ENCODE assay signal across 17 mouse cellular contexts in genomic region chr13:57667621-57668020, GRCm38 (mm10).
"Had no signal": no experiment of that assay in that cellular context is flagged by ENCODE, and none has a peak within 500 bp of the region (broad histone marks: within the 10 kb centered on the region; RNA-seq: fewer than 3 reads in every experiment).

No protein-coding gene starts in this region.

- H3K4me1 ChIP-seq: lung, embryonic 15.5 days; megakaryocyte, embryonic 14.5 days; stomach, embryonic 15.5 days had no signal

- ATAC-seq: lung, postnatal 0 days; midbrain, embryonic 13.5 days; midbrain, embryonic 15.5 days had no signal

- H3K4me2 ChIP-seq: lung, embryonic 15.5 days; midbrain, embryonic 11.5 days; midbrain, embryonic 13.5 days; midbrain, embryonic 15.5 days; neural tube, embryonic 12.5 days; stomach, embryonic 15.5 days had no signal

- H3K9ac ChIP-seq: lung, embryonic 15.5 days; midbrain, embryonic 13.5 days; midbrain, embryonic 15.5 days; neural tube, embryonic 12.5 days; stomach, embryonic 15.5 days had no signal

- H3K4me3 ChIP-seq: lung, embryonic 15.5 days; megakaryocyte, embryonic 14.5 days; midbrain, embryonic 13.5 days; midbrain, embryonic 15.5 days; neural tube, embryonic 12.5 days; stomach, embryonic 15.5 days had no signal

- H3K27me3 ChIP-seq: lung, embryonic 15.5 days; megakaryocyte, embryonic 14.5 days; midbrain, embryonic 13.5 days; midbrain, embryonic 15.5 days; neural tube, embryonic 12.5 days; stomach, embryonic 15.5 days had no signal

- DNase-seq: lung, adult 2 months; lung, postnatal 14 days; lung, postnatal 36 days; right cerebral cortex, postnatal 14 days; thymus, adult 2 months; thymus, postnatal 25 days; thymus, postnatal 4 days had no signal

- H3K9me3 ChIP-seq: lung, embryonic 15.5 days; midbrain, embryonic 13.5 days; midbrain, embryonic 15.5 days; neural tube, embryonic 12.5 days; stomach, embryonic 15.5 days had no signal

- H3K27ac ChIP-seq: lung, embryonic 15.5 days; macrophage; midbrain, embryonic 13.5 days; midbrain, embryonic 15.5 days; neural tube, embryonic 12.5 days; stomach, embryonic 15.5 days; stomach, postnatal 0 days had no signal

- H3K36me3 ChIP-seq: lung, embryonic 15.5 days; midbrain, embryonic 13.5 days; midbrain, embryonic 15.5 days; neural tube, embryonic 12.5 days; stomach, embryonic 15.5 days had no signal
